Comparison of ENCODE assay signal across 15 mouse cellular contexts in genomic region chr13:41569776-41570175, GRCm38 (mm10).
"Had no signal": no experiment of that assay in that cellular context is flagged by ENCODE, and none has a peak within 500 bp of the region (broad histone marks: within the 10 kb centered on the region; RNA-seq: fewer than 3 reads in every experiment).

No protein-coding gene starts in this region.

- H3K4me3 ChIP-seq: liver, embryonic 15.5 days; megakaryocyte, embryonic 14.5 days; midbrain, embryonic 12.5 days; neural tube, embryonic 12.5 days; stomach, embryonic 15.5 days had no signal

- H3K9me3 ChIP-seq: liver, embryonic 15.5 days; megakaryocyte, embryonic 14.5 days; midbrain, embryonic 12.5 days; neural tube, embryonic 12.5 days; stomach, embryonic 15.5 days had no signal

- H3K9ac ChIP-seq: liver, embryonic 15.5 days; liver, postnatal 0 days; lung, embryonic 14.5 days; midbrain, embryonic 12.5 days; neural tube, embryonic 12.5 days; stomach, embryonic 15.5 days had no signal

- H3K4me1 ChIP-seq: liver, embryonic 15.5 days; stomach, embryonic 15.5 days had no signal

- H3K36me3 ChIP-seq: liver, embryonic 15.5 days; midbrain, embryonic 12.5 days; neural tube, embryonic 12.5 days; stomach, embryonic 15.5 days had no signal

- DNase-seq: liver, postnatal 0 days; midbrain, embryonic 14.5 days; right cerebral cortex, postnatal 14 days; thymus, adult 2 months; thymus, postnatal 25 days; thymus, postnatal 4 days had no signal

- H3K4me2 ChIP-seq: liver, embryonic 15.5 days; lung, embryonic 14.5 days; midbrain, embryonic 12.5 days; neural tube, embryonic 12.5 days; stomach, embryonic 15.5 days had no signal

- ATAC-seq: liver, postnatal 0 days; midbrain, embryonic 16.5 days had no signal

- H3K27ac ChIP-seq: liver, embryonic 15.5 days; macrophage; midbrain, embryonic 12.5 days; neural tube, embryonic 12.5 days; stomach, embryonic 15.5 days; stomach, postnatal 0 days had no signal

- H3K27me3 ChIP-seq: liver, embryonic 15.5 days; stomach, embryonic 15.5 days had no signal
